Mouse (Mus musculus) stomach, postnatal 0 days (tissue): ENCODE results near the gene Nek8. TPM values are rescaled to one million over a fixed set of nuclear protein-coding genes. Genes with fewer than 3 reads are reported as not detected.
A peak's percentile ranks its signal among the peaks of the same experiment; 100 is the strongest.

Experiments used
- ATAC-seq: fragments of 200-750 bp; cut with Nextera tagmentation; 2 replicates; pipeline ENCODE4 v1.8.0; 2017; ENCODE audit not compliant: low FRiP score, low TSS enrichment
- DNase-seq: peaks from one replicate; pipeline ENCODE4 v3.0.0-alpha.2; 2016; ENCODE audit warnings: low spot score
- H3K27ac ChIP-seq: fragments of 300-500 bp; sonication (generic); replicated peaks from 2 replicates; pipeline ENCODE4 v1.5.1; 2014; ENCODE audit warnings: mild to moderate bottlenecking, control low read depth
- H3K27me3 ChIP-seq: fragments of 300-500 bp; sonication (generic); 2 replicates; pipeline ENCODE4 v1.6.1; 2014; ENCODE audit warnings: low read length; ENCODE audit not compliant: control insufficient read depth, insufficient read depth
- H3K36me3 ChIP-seq: fragments of 300-500 bp; sonication (generic); 2 replicates; pipeline ENCODE4 v1.6.1; 2014; ENCODE audit warnings: low read length, mixed read lengths; ENCODE audit not compliant: control insufficient read depth, insufficient read depth
- H3K4me1 ChIP-seq: fragments of 300-500 bp; sonication (generic); replicated peaks from 2 replicates; pipeline ENCODE4 v1.6.1; 2014; ENCODE audit warnings: antibody characterized with exemption; ENCODE audit not compliant: control insufficient read depth, insufficient read depth
- H3K4me2 ChIP-seq: fragments of 300-500 bp; sonication (generic); replicated peaks from 2 replicates; pipeline ENCODE4 v1.6.1; 2014; ENCODE audit warnings: low read depth, mild to moderate bottlenecking, control low read depth, moderate library complexity
- H3K4me3 ChIP-seq: fragments of 300-500 bp; sonication (generic); 2 replicates; pipeline ENCODE4 v1.5.1; 2014; ENCODE audit warnings: low read depth, low read length, control low read depth
- H3K9ac ChIP-seq: fragments of 300-500 bp; sonication (generic); 2 replicates; pipeline ENCODE4 v1.6.1; 2014; ENCODE audit warnings: mild to moderate bottlenecking, low read length, control low read depth, mixed read lengths
- H3K9me3 ChIP-seq: fragments of 300-500 bp; sonication (generic); 2 replicates; pipeline ENCODE4 v1.6.1; 2016; ENCODE audit warnings: low read length; ENCODE audit not compliant: control insufficient read depth
- CTCF ChIP-seq: IDR thresholded peaks from 2 replicates; pipeline ENCODE4 v1.5.1; 2016; ENCODE audit warnings: antibody characterized with exemption, low read depth, mild to moderate bottlenecking, moderate library complexity
- EP300 ChIP-seq: optimal IDR thresholded peaks from 2 replicates; pipeline ENCODE3; 2016; ENCODE audit warnings: antibody characterized with exemption
- WGBS: fragments of 180-500 bp; shearing (Covaris S2); extraction: QIAGEN DNeasy Blood & Tissue Kit; methylation state at CpG from one replicate; pipeline ENCODE4 v1.1.7; 2014; 5-methylcytosine and 5-hydroxymethylcytosine counted together
- polyA plus RNA-seq: library from polyadenylated mRNA; unstranded; fragments of >200 nt; fragmentation: Nextera tagmentation; extraction: Ambion mirVana; gene quantifications from 2 replicates; pipeline ENCODE4 v1.2.1, GENCODE M21; 2015

Nek8 gene
- polyA plus RNA-seq, 1 experiment from 2014 or later: 6.4 TPM

- 56% methylated on average over 6 of the region's 6 CpGs for WGBS
Measured at GRCm38 (mm10) chr11:78125691-78126090, 50.8 kb downstream of the Nek8 start.

GRCm38 (mm10) chr11:78123782-78124181 lies 52.7 kb downstream of the Nek8 start:
- Histone ChIP-seq H3K27ac (no peak overlapping the region), H3K4me2 (no peak overlapping the region), H3K27me3 (no peaks in the 10 kb centered on the region), H3K36me3 (no peaks in the 10 kb centered on the region), H3K9me3 (no peaks in the 10 kb centered on the region), H3K4me1 (0 out of 2 replicates have a peak, but pooled peaks cover 3% of the 10 kb centered on the region), H3K4me3 (no peak overlapping the region), H3K9ac (no peak overlapping the region)
- ATAC-seq (no peak), DNase-seq (no peak)
- TF ChIP-seq EP300 (no peak), CTCF (no peak)

More at GRCm38 (mm10) chr11:78125691-78126090, 50.8 kb downstream of the Nek8 start:
- Histone ChIP-seq H3K9me3 (no peaks in the 10 kb centered on the region), H3K4me3 (no peak overlapping the region), H3K27me3 (no peaks in the 10 kb centered on the region), H3K36me3 (no peaks in the 10 kb centered on the region), H3K9ac (no peak overlapping the region), H3K4me2 (no peak overlapping the region), H3K27ac (0 out of 2 replicates have a peak overlapping the region, but pooled peaks have one; percentile 5), H3K4me1 (0 out of 2 replicates have a peak, but pooled peaks cover 3% of the 10 kb centered on the region)
- ATAC-seq: no peak
- DNase-seq: no peak
- no peak for TF ChIP-seq CTCF
- TF ChIP-seq EP300: no peak

DNA sequence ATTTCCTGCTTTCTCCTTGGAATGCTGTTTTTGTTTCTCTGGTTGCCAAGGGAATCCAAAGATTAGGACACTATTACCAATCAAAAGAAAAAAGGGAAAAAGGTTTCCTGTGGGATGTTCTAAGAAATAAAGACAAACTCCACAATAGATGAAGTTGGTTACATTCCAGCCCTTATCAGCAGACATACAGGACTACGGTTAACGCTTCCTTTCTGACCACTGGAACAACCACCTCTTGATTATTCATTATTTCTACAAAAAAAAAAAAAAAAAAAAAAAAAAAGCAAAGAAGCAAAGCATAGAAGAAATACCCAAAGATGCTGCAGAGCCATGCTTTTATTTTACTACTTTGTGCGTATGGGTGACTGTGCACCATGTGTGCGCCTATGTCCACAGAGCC lies 53.7 kb downstream of the Nek8 start:
- Histone ChIP-seq H3K9me3 (no peaks in the 10 kb centered on the region), H3K4me3 (no peak overlapping the region), H3K4me2 (no peak overlapping the region), H3K36me3 (no peaks in the 10 kb centered on the region), H3K27ac (no peak overlapping the region), H3K27me3 (no peaks in the 10 kb centered on the region), H3K4me1 (0 out of 2 replicates have a peak, but pooled peaks cover 3% of the 10 kb centered on the region), H3K9ac (no peak overlapping the region)
- DNase-seq (no peak), ATAC-seq (no peak)
- 87% methylated on average over 4 of the region's 4 CpGs for WGBS
- no peak for TF ChIP-seq CTCF
- no peak for TF ChIP-seq EP300

- Histone ChIP-seq H3K4me3 (no peak overlapping the region), H3K27me3 (no peaks in the 10 kb centered on the region), H3K4me1 (0 out of 2 replicates have a peak, but pooled peaks cover 3% of the 10 kb centered on the region), H3K27ac (no peak overlapping the region), H3K36me3 (no peaks in the 10 kb centered on the region), H3K9me3 (no peaks in the 10 kb centered on the region), H3K4me2 (no peak overlapping the region), H3K9ac (no peak overlapping the region)
- no peak for TF ChIP-seq CTCF
- TF ChIP-seq EP300: no peak
- DNase-seq (no peak), ATAC-seq (no peak)
- WGBS: 29% methylated on average over 5 of the region's 5 CpGs
Measured at GRCm38 (mm10) chr11:78121176-78121575, 55.3 kb downstream of the Nek8 start.

GRCm38 (mm10) chr11:78119898-78120297 lies 56.6 kb downstream of the Nek8 start:
- no peaks in the 10 kb centered on the region for H3K36me3 ChIP-seq
- ATAC-seq (no peak), DNase-seq (no peak)
- H3K4me1 ChIP-seq: 0 out of 2 replicates have a peak, but pooled peaks cover 3% of the 10 kb centered on the region
- H3K4me3 ChIP-seq: no peak overlapping the region
- H3K4me2 ChIP-seq: no peak overlapping the region
- H3K27ac ChIP-seq: no peak overlapping the region
- H3K27me3 ChIP-seq: no peaks in the 10 kb centered on the region
- TF ChIP-seq EP300: no peak
- TF ChIP-seq CTCF: no peak
- H3K9ac ChIP-seq: no peak overlapping the region
- no peaks in the 10 kb centered on the region for H3K9me3 ChIP-seq
- WGBS: 74% methylated on average over 8 of the region's 8 CpGs

DNA sequence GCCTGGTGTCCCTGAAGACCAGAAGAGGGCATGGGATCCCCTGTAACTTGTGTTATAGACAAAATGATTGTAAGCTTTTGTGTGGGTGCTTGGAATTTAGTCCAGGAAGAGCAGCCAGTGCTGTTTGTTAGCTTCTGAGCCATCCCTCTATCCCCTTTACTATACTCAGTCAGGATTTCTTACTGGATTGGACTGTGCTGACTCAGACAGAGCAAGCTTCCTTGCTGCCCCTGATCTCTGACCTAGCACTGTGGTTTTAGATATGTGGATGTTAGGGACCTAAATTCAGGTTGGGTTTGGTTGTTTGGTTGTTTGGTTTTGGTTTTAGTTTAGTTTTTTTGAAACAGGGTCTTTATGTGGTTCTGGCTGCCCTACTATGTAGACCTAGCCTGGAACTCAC lies 58.0 kb downstream of the Nek8 start:
- Histone ChIP-seq H3K4me1 (0 out of 2 replicates have a peak, but pooled peaks cover 3% of the 10 kb centered on the region), H3K27ac (no peak overlapping the region), H3K9me3 (no peaks in the 10 kb centered on the region), H3K9ac (no peak overlapping the region), H3K36me3 (no peaks in the 10 kb centered on the region), H3K4me3 (no peak overlapping the region), H3K27me3 (no peaks in the 10 kb centered on the region), H3K4me2 (no peak overlapping the region)
- TF ChIP-seq EP300: no peak
- ATAC-seq (no peak), DNase-seq (no peak)
